Mouse (Mus musculus): ENCODE data around the gene Unc5a. TPM values are rescaled to one million over a fixed set of nuclear protein-coding genes. Genes with fewer than 3 reads are reported as not detected.

The Unc5a gene
- polyA plus RNA-seq, 1 experiment from 2014 or later = 2.9 TPM

DNA sequence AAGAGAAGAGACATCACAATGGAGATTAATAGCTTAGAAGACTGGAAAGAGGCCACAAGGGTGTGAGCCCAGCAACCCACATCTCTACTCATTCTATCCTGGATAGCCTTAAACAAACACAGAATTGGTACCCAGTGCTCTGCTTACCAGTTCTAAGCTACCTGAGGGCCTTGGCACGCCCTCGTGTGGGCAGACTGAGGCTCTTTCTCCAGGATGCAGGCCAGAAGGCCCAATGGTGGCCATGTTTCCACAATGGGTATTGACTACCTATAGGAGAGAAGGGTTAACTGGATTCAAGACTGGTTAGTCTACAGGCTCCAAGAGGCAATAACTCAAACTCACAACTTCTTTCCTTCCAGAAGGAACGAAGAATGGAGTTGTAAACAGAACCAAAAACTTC, 70.0 kb downstream of the Unc5a start:
- ATAC-seq (ENCODE audit: insufficient number of reproducible peaks, low FRiP score) = no peak
- no peak overlapping the region for H3K4me3 ChIP-seq
- WGBS = 51% methylated on average over 3 of the region's 3 CpGs

DNA sequence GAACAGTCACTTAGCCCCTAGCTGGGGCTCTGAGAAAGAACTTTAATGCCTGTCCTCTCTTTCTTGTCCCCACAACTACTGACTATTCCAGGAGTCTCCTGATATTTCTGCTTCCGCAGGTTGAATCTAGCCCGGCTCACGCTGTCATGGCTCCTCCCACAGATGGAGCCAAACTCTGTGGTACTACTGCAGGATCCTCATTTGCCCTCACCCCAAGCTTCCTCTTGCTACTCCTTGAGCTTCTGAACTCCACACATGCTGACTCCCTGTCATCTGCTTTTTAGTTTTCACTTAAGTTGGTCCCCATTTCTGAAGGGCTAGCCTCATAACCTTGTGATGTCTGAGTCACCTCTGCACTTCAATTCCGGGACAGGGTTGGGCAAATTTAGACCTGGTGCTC, 70.8 kb downstream of the Unc5a start:
- no peak for ATAC-seq (ENCODE audit: insufficient number of reproducible peaks, low FRiP score)
- H3K4me3 ChIP-seq = no peak overlapping the region
- H3K27ac ChIP-seq (ENCODE audit: poor library complexity, severe bottlenecking) = no peak overlapping the region
- H3K9me3 ChIP-seq (replicated peaks) = no peaks in the 10 kb centered on the region
- no peak overlapping the region for H3K9ac ChIP-seq
- WGBS = 73% methylated on average over 4 of the region's 4 CpGs
- peaks cover 1% of the 10 kb centered on the region; the same call in 1 of the 2 replicates for H3K27me3 ChIP-seq (replicated peaks)
- H3K36me3 ChIP-seq = no peaks in the 10 kb centered on the region
- H3K4me1 ChIP-seq (replicated peaks) = peaks cover 5% of the 10 kb centered on the region; the same call in 1 of the 2 replicates
- no peak overlapping the region for H3K4me2 ChIP-seq

More for the DNA sequence above, 70.0 kb downstream of the Unc5a start:
- Histone ChIP-seq H3K27me3 (replicated peaks) (peaks cover 8% of the 10 kb centered on the region; the same call in 1 of the 2 replicates), H3K9ac (no peak overlapping the region), H3K9me3 (replicated peaks) (no peaks in the 10 kb centered on the region), H3K36me3 (no peaks in the 10 kb centered on the region), H3K4me1 (replicated peaks) (peaks cover 5% of the 10 kb centered on the region; the same call in 1 of the 2 replicates), H3K27ac (ENCODE audit: poor library complexity, severe bottlenecking) (no peak overlapping the region), H3K4me2 (no peak overlapping the region)

DNA sequence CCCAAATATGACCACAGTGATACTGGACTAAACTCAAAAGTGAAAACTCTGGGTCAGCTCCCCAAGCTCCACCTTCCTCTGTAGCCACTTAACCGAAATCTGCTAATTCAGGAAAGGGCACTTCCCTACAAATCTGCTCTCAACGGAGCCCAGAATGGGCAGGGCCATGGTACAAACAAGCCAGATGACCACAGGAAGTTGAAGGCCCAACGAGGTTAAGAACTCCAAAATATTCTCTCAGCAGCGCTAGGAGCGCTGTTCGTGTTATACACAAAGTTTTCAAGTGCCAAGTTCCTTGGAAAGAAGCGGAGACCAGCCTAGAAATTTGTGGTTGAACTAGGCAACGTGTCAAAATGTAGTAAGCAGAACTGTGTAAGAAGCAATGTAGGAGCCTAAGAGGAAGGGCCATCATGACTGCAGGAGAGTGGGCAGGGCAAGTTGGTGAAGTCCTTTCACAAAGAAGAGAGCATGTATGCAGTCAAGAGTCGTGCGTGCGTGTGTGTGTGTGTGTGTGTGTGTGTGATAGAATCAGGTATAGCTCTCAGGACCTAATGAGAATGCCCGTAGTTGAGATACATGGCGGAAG, 72.1 kb downstream of the Unc5a start, which contains the start of gene Hk3:
Gene Hk3, minus strand, starts transcription at position 192 of the 586 bp plus-strand sequence.
- WGBS = 78% methylated on average over 13 of the region's 13 CpGs

DNA sequence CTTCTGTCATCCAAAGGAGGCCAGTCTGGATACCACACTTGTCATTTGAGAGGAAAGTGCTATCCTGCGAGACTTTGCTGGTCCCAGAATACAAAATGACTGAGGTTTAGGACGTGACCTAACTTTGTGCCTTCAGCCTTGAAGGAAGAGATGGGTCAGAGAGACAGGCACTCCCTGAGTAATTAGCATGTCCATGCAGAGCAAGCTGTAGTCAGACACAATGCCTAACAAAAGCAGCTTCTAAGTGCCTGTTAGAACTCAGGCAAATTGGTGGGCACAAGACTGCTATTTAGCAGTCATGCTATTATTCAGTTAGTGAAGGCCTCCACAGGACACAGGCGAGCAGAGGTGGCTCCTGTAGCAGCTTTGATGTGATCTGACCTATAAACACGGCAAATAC, 73.0 kb downstream of the Unc5a start:
- Histone ChIP-seq H3K36me3 (0 out of 2 replicates have a peak, but pooled peaks cover 5% of the 10 kb centered on the region), H3K4me3 (no peak overlapping the region), H3K4me2 (no peak overlapping the region), H3K9me3 (replicated peaks) (no peaks in the 10 kb centered on the region; the same call in 1 of the 2 replicates), H3K4me1 (replicated peaks) (peaks cover 5% of the 10 kb centered on the region; the same call in 1 of the 2 replicates), H3K27ac (ENCODE audit: poor library complexity, severe bottlenecking) (no peak overlapping the region), H3K27me3 (replicated peaks) (no peaks in the 10 kb centered on the region), H3K9ac (no peak overlapping the region)
- no peak for ATAC-seq (ENCODE audit: insufficient number of reproducible peaks, low FRiP score)
- 73% methylated on average over 4 of the region's 4 CpGs for WGBS

More for the DNA sequence above, 72.1 kb downstream of the Unc5a start, which contains the start of gene Hk3:
- no peak for ATAC-seq (ENCODE audit: insufficient number of reproducible peaks, low FRiP score)
- no peaks in the 10 kb centered on the region for H3K27me3 ChIP-seq (replicated peaks)
- peaks cover 5% of the 10 kb centered on the region; the same call in 1 of the 2 replicates for H3K4me1 ChIP-seq (replicated peaks)
- 0 out of 2 replicates have a peak, but pooled peaks cover 5% of the 10 kb centered on the region for H3K36me3 ChIP-seq
- no peak within 1 kb of the TSS for H3K27ac ChIP-seq (ENCODE audit: poor library complexity, severe bottlenecking)
- no peak within 1 kb of the TSS for H3K9ac ChIP-seq
- H3K9me3 ChIP-seq (replicated peaks) = no peaks in the 10 kb centered on the region; the same call in 1 of the 2 replicates
- H3K4me3 ChIP-seq = no peak within 1 kb of the TSS
- H3K4me2 ChIP-seq = no peak within 1 kb of the TSS

DNA sequence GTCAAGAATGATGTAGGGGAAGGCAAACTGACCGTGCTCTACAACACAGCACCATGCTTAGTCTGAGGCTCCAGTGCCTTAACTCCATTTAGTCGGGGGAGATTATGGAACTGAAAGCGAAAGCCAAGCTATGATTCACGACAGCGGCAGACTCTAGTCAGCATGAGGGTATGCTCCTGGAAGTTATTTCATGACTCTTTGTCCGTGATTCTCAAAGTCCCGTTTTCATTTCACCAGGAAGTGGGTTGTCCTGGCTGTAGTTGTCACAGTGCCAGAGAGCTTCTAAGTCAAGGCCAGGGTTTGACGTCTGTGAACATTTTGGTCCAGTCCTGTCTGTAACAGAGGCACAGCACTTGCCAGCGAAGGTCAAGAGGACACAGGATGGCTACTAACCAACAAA, 73.5 kb downstream of the Unc5a start:
- H3K9ac ChIP-seq = no peak overlapping the region

DNA sequence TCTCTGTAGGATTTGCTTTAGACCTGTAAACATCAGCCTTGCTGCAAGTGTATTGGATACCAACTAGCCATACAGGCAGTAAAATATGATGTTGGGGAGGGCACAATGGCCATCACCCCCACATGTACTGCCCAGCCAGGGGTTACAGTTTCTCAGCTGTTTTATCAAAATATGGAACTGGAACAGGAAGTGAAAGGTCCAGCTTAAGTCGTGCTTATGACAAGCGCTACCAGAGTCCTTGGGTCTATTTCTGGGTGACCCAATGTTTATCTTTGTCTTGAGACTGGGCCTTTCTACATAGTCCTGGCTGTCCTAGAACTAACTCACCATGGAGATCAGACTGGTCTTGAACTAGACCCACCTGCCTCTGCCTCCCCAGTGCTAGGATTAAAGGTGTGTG, 75.0 kb downstream of the Unc5a start:
- WGBS = 83% methylated on average over 2 of the region's 2 CpGs
- Histone ChIP-seq H3K4me2 (no peak overlapping the region), H3K27me3 (replicated peaks) (no peaks in the 10 kb centered on the region), H3K4me1 (replicated peaks) (peaks cover 5% of the 10 kb centered on the region; the same call in 1 of the 2 replicates), H3K36me3 (peaks cover 17% of the 10 kb centered on the region), H3K27ac (ENCODE audit: poor library complexity, severe bottlenecking) (no peak overlapping the region), H3K9ac (no peak overlapping the region), H3K4me3 (no peak overlapping the region), H3K9me3 (replicated peaks) (no peaks in the 10 kb centered on the region; the same call in 1 of the 2 replicates)
- ATAC-seq (ENCODE audit: insufficient number of reproducible peaks, low FRiP score) = no peak

More for the DNA sequence above, 73.5 kb downstream of the Unc5a start:
- Histone ChIP-seq H3K27me3 (replicated peaks) (no peaks in the 10 kb centered on the region), H3K9me3 (replicated peaks) (no peaks in the 10 kb centered on the region; the same call in 1 of the 2 replicates), H3K4me3 (no peak overlapping the region), H3K27ac (ENCODE audit: poor library complexity, severe bottlenecking) (no peak overlapping the region), H3K4me1 (replicated peaks) (peaks cover 5% of the 10 kb centered on the region; the same call in 1 of the 2 replicates), H3K36me3 (peaks cover 7% of the 10 kb centered on the region), H3K4me2 (no peak overlapping the region)
- 67% methylated on average over 9 of the region's 9 CpGs for WGBS
- no peak for ATAC-seq (ENCODE audit: insufficient number of reproducible peaks, low FRiP score)

DNA sequence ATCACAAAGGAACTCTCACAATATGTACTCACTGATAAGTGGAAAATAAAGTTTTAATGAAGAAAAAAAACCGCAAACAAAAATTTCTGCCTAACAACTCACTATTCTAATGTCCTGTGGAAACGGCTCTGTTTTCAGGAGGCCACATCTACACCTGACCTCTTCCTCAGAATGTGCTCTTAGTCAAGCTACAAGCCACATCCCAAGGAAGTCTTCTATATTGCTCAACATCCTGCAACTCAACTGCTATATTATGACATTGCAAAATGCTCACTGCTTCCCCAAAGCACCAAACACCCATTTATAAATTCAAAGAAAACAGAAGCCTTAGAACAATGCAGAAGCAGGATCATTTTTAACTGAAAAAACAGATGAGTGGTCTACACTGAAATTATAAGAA, 90.8 kb downstream of the Unc5a start:
- H3K4me2 ChIP-seq = no peak overlapping the region
- H3K4me3 ChIP-seq = no peak overlapping the region
- H3K36me3 ChIP-seq = peaks cover 18% of the 10 kb centered on the region
- no peak for ATAC-seq (ENCODE audit: insufficient number of reproducible peaks, low FRiP score)
- no peaks in the 10 kb centered on the region for H3K4me1 ChIP-seq (replicated peaks)
- no peak overlapping the region for H3K27ac ChIP-seq (ENCODE audit: poor library complexity, severe bottlenecking)
- H3K27me3 ChIP-seq (replicated peaks) = no peaks in the 10 kb centered on the region
- no peak overlapping the region for H3K9ac ChIP-seq
- WGBS = 92% methylated on average over 2 of the region's 2 CpGs
- H3K9me3 ChIP-seq (replicated peaks) = no peaks in the 10 kb centered on the region

DNA sequence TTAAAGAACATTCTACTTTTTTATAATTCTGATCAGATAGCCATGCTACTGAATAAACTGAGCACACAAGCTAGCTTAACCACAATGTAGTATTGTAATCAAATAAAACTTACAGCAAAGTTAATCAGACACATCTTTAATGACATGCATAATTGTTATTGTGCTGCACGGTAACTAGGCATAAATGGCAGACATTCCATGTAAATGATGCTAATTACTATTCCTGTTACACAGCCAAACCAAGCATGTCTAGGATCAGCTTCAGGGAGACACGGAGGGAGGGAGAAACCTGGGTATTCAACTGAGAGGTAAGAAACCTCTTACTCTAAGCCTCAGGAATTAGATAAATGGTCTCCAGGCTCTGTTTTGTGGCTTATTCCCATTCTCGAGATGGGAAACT, 98.5 kb downstream of the Unc5a start:
- H3K4me3 ChIP-seq = no peak overlapping the region
- no peak overlapping the region for H3K27ac ChIP-seq (ENCODE audit: poor library complexity, severe bottlenecking)
- no peak overlapping the region for H3K9ac ChIP-seq
- peaks cover 18% of the 10 kb centered on the region for H3K36me3 ChIP-seq
- no peak overlapping the region for H3K4me2 ChIP-seq
- no peaks in the 10 kb centered on the region for H3K9me3 ChIP-seq (replicated peaks)
- no peaks in the 10 kb centered on the region for H3K27me3 ChIP-seq (replicated peaks)
- WGBS = 76% methylated on average over 3 of the region's 3 CpGs
- H3K4me1 ChIP-seq (replicated peaks) = no peaks in the 10 kb centered on the region
- ATAC-seq (ENCODE audit: insufficient number of reproducible peaks, low FRiP score) = no peak

Other genes starting within 250 kb of the Unc5a start
- 0.04 and 0.18 TPM in 2 replicates for gene Cdhr2, start 247.9 kb upstream of the Unc5a start, polyA plus RNA-seq (2016; fragmentation: Nextera tagmentation; extraction: Ambion mirVana)
- gene Gprin1, start 199.5 kb upstream of the Unc5a start, polyA plus RNA-seq (2016; fragmentation: Nextera tagmentation; extraction: Ambion mirVana) = 0.22 and 0.27 TPM in 2 replicates
- 0.18 and 0.37 TPM in 2 replicates for gene Sncb, start 182.8 kb upstream of the Unc5a start, polyA plus RNA-seq (2016; fragmentation: Nextera tagmentation; extraction: Ambion mirVana)
- gene Eif4e1b, start 165.4 kb upstream of the Unc5a start, polyA plus RNA-seq (2016; fragmentation: Nextera tagmentation; extraction: Ambion mirVana) = not detected in 2 replicates
- 3.1 and 5.8 TPM in 2 replicates for gene Tspan17, start 160.0 kb upstream of the Unc5a start, polyA plus RNA-seq (2016; fragmentation: Nextera tagmentation; extraction: Ambion mirVana)
- 0.42 and 0.68 TPM in 2 replicates for gene Hk3, start 72.0 kb downstream of the Unc5a start, polyA plus RNA-seq (2016; fragmentation: Nextera tagmentation; extraction: Ambion mirVana)
- 14.3 and 15.4 TPM in 2 replicates for gene Uimc1, start 150.9 kb downstream of the Unc5a start, polyA plus RNA-seq (2016; fragmentation: Nextera tagmentation; extraction: Ambion mirVana)
- gene Zfp346, start 155.9 kb downstream of the Unc5a start, polyA plus RNA-seq (2016; fragmentation: Nextera tagmentation; extraction: Ambion mirVana) = 18.6 and 20.5 TPM in 2 replicates
- not detected in 2 replicates for gene Gm17617, start 184.1 kb downstream of the Unc5a start, polyA plus RNA-seq (2016; fragmentation: Nextera tagmentation; extraction: Ambion mirVana)
- 0.45 and 0.51 TPM in 2 replicates for gene Fgfr4, start 203.2 kb downstream of the Unc5a start, polyA plus RNA-seq (2016; fragmentation: Nextera tagmentation; extraction: Ambion mirVana)

All from heart, embryonic 12.5 days (tissue).